Mouse (Mus musculus): ENCODE results near the gene Ror1. TPM values are rescaled to one million over a fixed set of nuclear protein-coding genes. Genes with fewer than 3 reads are reported as not detected.

Ror1 gene
- polyA plus RNA-seq, 1 experiment from 2014 or later: 0.76 TPM

DNA sequence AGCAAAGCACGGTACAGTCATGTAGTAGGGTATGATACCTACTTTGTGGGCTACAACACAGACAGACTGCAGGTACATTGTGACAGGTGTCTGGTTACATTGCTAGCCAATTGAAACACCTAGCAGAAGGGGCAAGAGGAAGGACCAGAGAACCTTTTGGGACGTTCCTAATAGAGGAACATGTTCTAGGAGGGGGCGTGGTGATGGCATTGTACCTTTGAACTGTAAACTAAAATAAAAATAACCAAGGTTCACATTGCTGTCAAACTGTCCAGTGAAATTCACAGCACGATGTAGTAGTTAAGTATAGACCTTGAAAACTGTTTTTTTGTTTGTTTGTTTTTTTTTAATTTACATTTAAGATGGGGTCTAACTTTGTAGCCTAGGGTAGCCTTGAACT is 40.5 kb downstream of the Ror1 start:
- Histone ChIP-seq H3K9me3 (no peaks in the 10 kb centered on the region), H3K27me3 (no peaks in the 10 kb centered on the region), H3K4me2 (replicated peaks) (no peak overlapping the region), H3K4me3 (no peak overlapping the region), H3K4me1 (no peaks in the 10 kb centered on the region), H3K9ac (replicated peaks) (no peak overlapping the region), H3K36me3 (no peaks in the 10 kb centered on the region), H3K27ac (replicated peaks) (no peak overlapping the region)
- 91% methylated on average over 4 of the region's 4 CpGs for WGBS
- no peak for ATAC-seq (replicated peaks)

DNA sequence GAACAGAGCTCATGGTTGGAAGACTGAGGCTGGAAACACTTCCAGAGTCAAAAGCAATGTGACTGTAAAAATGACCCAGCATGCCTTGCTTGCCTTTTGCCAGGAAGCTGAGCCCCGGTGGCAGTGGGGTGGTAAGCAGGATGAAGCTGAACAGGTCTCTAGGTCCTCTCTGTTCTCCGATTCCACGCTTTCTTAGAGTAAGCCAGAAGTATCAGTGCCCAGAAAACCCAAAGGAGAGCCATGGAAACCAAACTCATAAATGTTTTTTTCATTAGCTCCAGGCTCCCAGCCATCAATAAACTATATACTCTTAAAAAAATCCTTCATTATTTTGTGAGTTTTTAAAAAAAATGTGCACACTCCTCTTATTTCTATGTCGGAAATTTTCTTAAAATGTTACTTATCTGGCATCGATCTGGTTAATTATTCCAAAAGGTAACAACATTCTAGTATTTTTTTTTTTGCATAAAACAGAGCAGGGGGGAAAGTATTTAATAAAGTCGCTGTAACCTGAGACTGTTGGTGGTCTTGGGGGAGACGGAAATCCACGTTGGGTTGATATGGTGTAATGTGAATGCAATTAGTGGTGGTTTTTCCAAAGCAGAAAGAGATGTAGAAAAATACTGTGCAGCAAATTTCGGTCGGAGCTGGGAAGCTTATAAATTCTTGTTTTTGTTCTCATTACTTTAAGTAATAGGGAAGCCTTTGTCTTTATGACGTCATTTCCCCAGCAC is 41.7 kb downstream of the Ror1 start:
- ATAC-seq (replicated peaks): no peak
- Histone ChIP-seq H3K4me1 (no peaks in the 10 kb centered on the region), H3K9me3 (no peaks in the 10 kb centered on the region), H3K4me2 (replicated peaks) (no peak overlapping the region), H3K4me3 (no peak overlapping the region), H3K36me3 (no peaks in the 10 kb centered on the region), H3K27ac (replicated peaks) (no peak overlapping the region), H3K27me3 (no peaks in the 10 kb centered on the region), H3K9ac (replicated peaks) (no peak overlapping the region)
- WGBS: 88% methylated on average over 11 of the region's 11 CpGs

DNA sequence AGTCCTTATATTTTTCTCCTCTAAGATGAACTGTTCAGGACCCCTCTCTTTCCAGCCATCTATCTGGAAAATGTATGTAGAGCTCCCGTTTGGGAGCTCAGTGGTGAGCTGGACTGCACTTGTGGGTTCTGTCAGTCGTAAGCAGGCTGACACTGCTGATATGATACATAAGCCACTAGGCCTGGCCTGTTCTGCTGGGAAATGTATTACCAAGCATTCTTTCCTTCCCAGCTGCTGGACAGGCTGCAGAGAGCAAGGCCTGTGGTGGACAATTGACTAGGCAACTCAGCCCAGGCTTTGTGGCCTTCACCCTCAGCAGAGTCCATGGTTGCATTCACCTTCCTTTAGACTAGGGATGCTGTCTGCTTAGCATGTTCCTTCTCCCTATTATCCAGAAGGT is 46.0 kb downstream of the Ror1 start:
- Histone ChIP-seq H3K9me3 (no peaks in the 10 kb centered on the region), H3K27me3 (no peaks in the 10 kb centered on the region), H3K36me3 (no peaks in the 10 kb centered on the region), H3K9ac (replicated peaks) (no peak overlapping the region), H3K4me2 (replicated peaks) (no peak overlapping the region), H3K27ac (replicated peaks) (no peak overlapping the region), H3K4me1 (no peaks in the 10 kb centered on the region), H3K4me3 (no peak overlapping the region)
- WGBS: 86% methylated on average over 2 of the region's 2 CpGs
- ATAC-seq (replicated peaks): no peak

DNA sequence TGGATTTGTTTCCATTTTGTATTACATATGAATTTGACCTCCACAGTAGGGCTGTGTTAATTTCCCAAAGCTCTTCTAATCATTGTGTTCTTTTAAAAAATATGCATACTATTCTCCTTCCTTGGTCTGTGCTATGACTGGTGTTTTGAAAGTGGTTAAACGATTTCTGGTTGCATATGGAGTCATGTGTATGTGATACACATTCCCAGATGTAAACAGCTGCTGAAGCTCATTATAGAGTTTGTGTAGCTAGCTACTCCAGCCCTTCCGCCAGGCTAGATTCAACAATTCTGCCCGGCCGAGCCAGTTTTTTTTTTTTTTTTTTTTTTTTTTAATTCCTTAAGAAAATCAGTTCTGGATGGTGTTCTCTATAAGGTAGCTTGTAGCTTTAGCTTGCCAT is 49.2 kb downstream of the Ror1 start:
- WGBS: 80% methylated on average over 4 of the region's 4 CpGs
- ATAC-seq (replicated peaks): no peak
- no peak overlapping the region for H3K4me2 ChIP-seq (replicated peaks)

DNA sequence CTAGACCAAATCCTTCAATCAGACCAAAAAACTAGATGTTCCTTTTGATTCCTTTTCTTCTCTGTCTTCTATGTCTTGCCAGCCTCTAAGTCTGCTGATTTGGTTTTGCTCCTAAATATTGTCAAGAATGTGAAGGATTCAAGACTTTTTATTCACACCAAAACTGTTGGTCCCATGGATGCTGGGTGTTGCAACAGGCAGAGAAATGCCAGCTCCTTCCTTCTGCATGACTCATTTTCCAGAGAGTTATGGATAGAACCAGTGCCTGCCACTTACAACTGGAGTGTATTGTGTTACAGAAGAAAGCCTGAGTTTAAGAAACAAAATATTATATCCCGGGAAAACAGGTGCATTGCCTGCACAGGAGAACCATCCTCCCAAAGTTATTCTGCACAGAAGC is 55.2 kb downstream of the Ror1 start:
- Histone ChIP-seq H3K27me3 (no peaks in the 10 kb centered on the region), H3K27ac (replicated peaks) (no peak overlapping the region), H3K36me3 (no peaks in the 10 kb centered on the region), H3K9ac (replicated peaks) (no peak overlapping the region), H3K4me3 (no peak overlapping the region), H3K4me1 (no peaks in the 10 kb centered on the region), H3K4me2 (replicated peaks) (no peak overlapping the region), H3K9me3 (no peaks in the 10 kb centered on the region)
- no peak for ATAC-seq (replicated peaks)
- 93% methylated on average over 1 of the region's 1 CpGs for WGBS

More for the DNA sequence above, 49.2 kb downstream of the Ror1 start:
- no peak overlapping the region for H3K4me3 ChIP-seq
- H3K9me3 ChIP-seq: no peaks in the 10 kb centered on the region
- H3K9ac ChIP-seq (replicated peaks): no peak overlapping the region
- no peak overlapping the region for H3K27ac ChIP-seq (replicated peaks)
- H3K4me1 ChIP-seq: no peaks in the 10 kb centered on the region
- H3K27me3 ChIP-seq: no peaks in the 10 kb centered on the region
- no peaks in the 10 kb centered on the region for H3K36me3 ChIP-seq

DNA sequence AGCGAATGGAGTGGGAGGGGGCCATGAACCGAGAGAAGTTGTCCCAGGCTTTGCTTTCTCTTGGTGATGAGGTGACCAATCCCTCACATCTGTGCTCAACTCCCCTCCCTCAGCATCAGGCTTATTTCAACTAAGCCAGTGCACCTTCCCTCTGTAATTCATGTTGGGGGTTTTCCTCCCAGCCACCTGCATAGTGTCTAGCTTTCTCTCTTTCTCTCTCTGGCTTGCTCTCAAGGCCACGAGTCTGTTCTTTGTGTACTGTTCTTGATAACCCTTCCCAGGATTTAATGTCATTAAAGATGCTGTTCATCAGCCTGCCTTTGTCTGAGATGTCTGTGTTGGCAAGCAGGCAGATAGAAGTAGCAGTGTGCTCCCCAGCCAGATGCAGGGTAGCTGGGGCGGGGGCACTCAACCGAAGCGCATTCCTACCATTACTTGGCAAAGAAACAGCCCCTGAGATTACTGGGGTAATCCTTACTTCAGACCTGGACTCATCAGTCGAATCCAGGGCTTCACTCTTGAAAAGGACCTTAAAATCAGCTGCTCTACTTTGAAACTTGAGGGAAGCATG is 59.1 kb downstream of the Ror1 start:
- no peaks in the 10 kb centered on the region for H3K27me3 ChIP-seq
- H3K36me3 ChIP-seq: no peaks in the 10 kb centered on the region
- 0 out of 2 replicates have a peak, but pooled peaks cover 4% of the 10 kb centered on the region for H3K4me1 ChIP-seq
- no peak overlapping the region for H3K4me2 ChIP-seq (replicated peaks)
- no peaks in the 10 kb centered on the region for H3K9me3 ChIP-seq
- H3K9ac ChIP-seq (replicated peaks): no peak overlapping the region
- H3K27ac ChIP-seq (replicated peaks): no peak overlapping the region
- 30% methylated on average over 7 of the region's 7 CpGs for WGBS
- no peak for ATAC-seq (replicated peaks)
- H3K4me3 ChIP-seq: no peak overlapping the region

DNA sequence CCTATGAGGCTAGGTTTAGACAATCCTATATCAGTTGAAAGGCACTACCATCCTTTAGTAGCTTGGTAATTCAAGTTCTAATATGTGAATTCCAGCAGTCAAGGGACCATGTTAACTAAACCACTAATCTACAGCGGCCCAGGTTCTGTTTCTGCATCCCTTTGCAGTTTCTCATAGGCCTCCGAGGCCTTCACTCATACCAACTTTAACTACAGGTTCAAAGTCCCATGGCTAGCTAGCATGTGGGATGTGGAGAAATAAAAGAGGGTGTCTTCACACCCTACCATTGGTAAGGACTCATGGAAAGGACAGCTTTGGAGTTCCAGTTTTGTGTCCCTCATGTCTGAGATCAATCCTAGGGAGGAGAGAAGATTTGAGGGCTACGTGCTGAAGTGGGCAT is 60.1 kb downstream of the Ror1 start:
- no peak for ATAC-seq (replicated peaks)
- WGBS: 92% methylated on average over 3 of the region's 3 CpGs
- Histone ChIP-seq H3K4me2 (replicated peaks) (no peak overlapping the region), H3K36me3 (no peaks in the 10 kb centered on the region), H3K27ac (replicated peaks) (no peak overlapping the region), H3K9ac (replicated peaks) (no peak overlapping the region), H3K27me3 (no peaks in the 10 kb centered on the region), H3K9me3 (no peaks in the 10 kb centered on the region), H3K4me1 (0 out of 2 replicates have a peak, but pooled peaks cover 4% of the 10 kb centered on the region), H3K4me3 (no peak overlapping the region)

DNA sequence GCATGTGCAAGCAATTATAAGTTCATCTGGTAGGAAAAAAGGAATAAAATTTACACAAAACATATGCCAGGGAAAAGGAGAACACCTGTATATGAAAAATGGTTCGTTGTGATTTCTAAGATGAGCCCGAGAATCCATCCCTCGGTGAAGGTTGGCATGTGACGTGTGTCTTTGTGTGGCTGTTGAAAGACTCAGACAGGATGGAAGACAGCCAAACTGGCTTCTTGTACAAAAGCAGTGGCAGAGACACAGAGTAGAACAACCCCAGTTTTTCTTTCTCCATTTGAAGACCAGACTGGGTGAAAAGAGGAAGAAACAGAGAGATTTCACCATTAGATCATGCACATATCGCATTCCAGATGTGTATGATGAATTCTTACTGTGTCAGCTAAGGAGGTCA is 62.8 kb downstream of the Ror1 start:
- WGBS: 49% methylated on average over 5 of the region's 5 CpGs
- Histone ChIP-seq H3K9ac (replicated peaks) (no peak overlapping the region), H3K9me3 (no peaks in the 10 kb centered on the region), H3K36me3 (no peaks in the 10 kb centered on the region), H3K4me2 (replicated peaks) (no peak overlapping the region), H3K27me3 (no peaks in the 10 kb centered on the region), H3K4me3 (no peak overlapping the region), H3K27ac (replicated peaks) (no peak overlapping the region), H3K4me1 (0 out of 2 replicates have a peak, but pooled peaks cover 4% of the 10 kb centered on the region)
- no peak for ATAC-seq (replicated peaks)

DNA sequence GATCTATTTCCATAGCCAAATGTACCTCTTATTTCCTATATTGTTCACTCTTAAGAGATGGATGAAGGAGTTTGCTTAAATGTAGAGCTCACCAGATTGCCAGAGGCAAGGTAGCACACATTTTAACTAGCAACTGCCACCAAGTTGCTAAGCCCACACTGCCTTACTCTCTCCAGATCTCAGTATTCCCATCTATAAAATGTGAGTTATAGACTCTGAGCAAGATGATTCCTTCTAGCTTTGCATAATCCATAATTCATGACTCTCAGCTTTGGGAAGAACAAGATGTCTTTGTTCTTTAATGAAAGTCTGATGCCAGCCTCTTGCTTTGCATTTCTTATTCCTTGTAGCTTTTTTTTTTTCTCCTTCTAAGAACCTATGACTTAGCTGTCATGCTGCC is 64.6 kb downstream of the Ror1 start:
- ATAC-seq (replicated peaks): no peak
- Histone ChIP-seq H3K4me3 (no peak overlapping the region), H3K27me3 (no peaks in the 10 kb centered on the region), H3K4me1 (0 out of 2 replicates have a peak, but pooled peaks cover 4% of the 10 kb centered on the region), H3K9me3 (no peaks in the 10 kb centered on the region), H3K27ac (replicated peaks) (no peak overlapping the region), H3K4me2 (replicated peaks) (no peak overlapping the region), H3K9ac (replicated peaks) (no peak overlapping the region), H3K36me3 (no peaks in the 10 kb centered on the region)

DNA sequence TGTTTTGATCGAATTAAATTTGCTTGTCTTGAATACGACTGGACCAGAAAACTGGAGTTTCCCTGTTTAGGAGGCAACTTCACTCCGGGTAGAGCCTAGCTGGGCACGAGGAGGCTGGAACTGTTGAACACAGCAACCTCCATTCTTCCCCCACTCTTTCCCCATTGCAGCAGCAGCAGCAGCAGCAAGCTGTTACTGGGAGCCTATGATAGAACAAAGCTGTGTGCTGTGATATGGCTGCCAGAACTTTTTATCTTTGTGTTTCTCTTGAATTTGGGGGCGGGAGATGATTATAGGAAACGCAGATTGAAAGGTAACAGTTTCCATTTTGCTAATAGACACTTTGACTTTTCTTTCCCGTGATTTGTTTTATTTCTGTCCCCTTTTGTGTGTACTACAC is 70.2 kb downstream of the Ror1 start:
- Histone ChIP-seq H3K4me3 (no peak overlapping the region), H3K9me3 (no peaks in the 10 kb centered on the region), H3K36me3 (no peaks in the 10 kb centered on the region), H3K9ac (replicated peaks) (no peak overlapping the region), H3K4me1 (peaks cover 12% of the 10 kb centered on the region), H3K27ac (replicated peaks) (no peak overlapping the region), H3K4me2 (replicated peaks) (no peak overlapping the region), H3K27me3 (no peaks in the 10 kb centered on the region)
- ATAC-seq (replicated peaks): no peak
- WGBS: 73% methylated on average over 7 of the region's 7 CpGs

DNA sequence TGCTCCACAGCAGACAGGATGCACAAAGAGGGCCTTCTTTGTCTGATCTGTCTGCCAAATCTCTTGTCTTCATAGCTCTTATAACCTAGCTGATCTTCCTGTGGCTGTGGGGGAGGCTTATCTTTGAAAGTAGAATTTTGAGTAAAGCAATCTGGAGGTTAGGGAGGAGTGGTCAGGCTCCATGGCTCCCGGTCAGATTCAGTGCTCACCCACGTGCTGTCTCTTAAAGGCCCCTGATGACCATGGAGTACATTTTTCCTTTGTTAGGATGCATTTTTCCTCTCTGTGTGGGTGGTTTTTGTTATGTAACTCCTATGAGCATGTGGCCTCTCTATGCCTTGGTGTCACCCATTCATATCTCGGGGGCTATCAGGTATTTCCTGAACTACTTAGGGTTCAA is 71.3 kb downstream of the Ror1 start:
- Histone ChIP-seq H3K9ac (replicated peaks) (no peak overlapping the region), H3K4me3 (no peak overlapping the region), H3K4me2 (replicated peaks) (no peak overlapping the region), H3K27me3 (no peaks in the 10 kb centered on the region), H3K36me3 (no peaks in the 10 kb centered on the region), H3K27ac (replicated peaks) (no peak overlapping the region), H3K9me3 (no peaks in the 10 kb centered on the region), H3K4me1 (peaks cover 12% of the 10 kb centered on the region)
- ATAC-seq (replicated peaks): no peak
- 71% methylated on average over 3 of the region's 3 CpGs for WGBS

DNA sequence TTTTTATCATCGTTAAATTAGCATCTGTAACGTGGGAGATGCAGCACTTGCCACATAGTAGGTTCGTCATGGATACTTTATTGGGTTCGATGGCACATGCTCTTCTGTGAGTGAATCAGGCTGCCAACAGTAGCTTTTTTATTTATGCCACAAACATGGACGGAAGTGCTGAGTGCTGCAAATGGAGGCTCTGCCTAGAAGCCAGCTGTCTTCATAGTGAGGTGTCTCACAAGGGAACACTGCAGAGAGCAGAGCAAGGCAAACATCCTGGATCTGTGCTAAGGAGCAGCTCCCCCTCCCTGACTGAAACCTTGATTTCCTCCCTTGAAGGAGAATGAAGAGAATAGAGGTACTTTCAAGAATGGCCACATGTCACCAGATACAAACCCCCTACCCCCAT is 74.1 kb downstream of the Ror1 start:
- Histone ChIP-seq H3K4me3 (no peak overlapping the region), H3K4me1 (peaks cover 12% of the 10 kb centered on the region), H3K27me3 (no peaks in the 10 kb centered on the region), H3K9me3 (no peaks in the 10 kb centered on the region), H3K4me2 (replicated peaks) (peak overlapping the region; percentile 35), H3K9ac (replicated peaks) (no peak overlapping the region), H3K36me3 (no peaks in the 10 kb centered on the region), H3K27ac (replicated peaks) (no peak overlapping the region)
- WGBS: 49% methylated on average over 5 of the region's 5 CpGs
- 0 out of 2 replicates have a peak, but pooled peaks have one; percentile 66 for ATAC-seq (replicated peaks)

All from forebrain, embryonic 15.5 days (tissue).